20 mouse cellular contexts compared by ENCODE assay signal in genomic region chr9:41429711-41430390, GRCm38 (mm10).
DNase-seq lines count a peak whose midpoint lies in the region; ATAC-seq lines count a peak whose summit lies in the region.
"Had no signal": no experiment of that assay in that cellular context is flagged by ENCODE, and none has a peak within 500 bp of the region (broad histone marks: within the 10 kb centered on the region; RNA-seq: fewer than 3 reads in every experiment).

No protein-coding gene starts in this region.

- peaks cover 9% of the 10 kb centered on the region; the same call in 1 of the 2 replicates for H3K4me1 ChIP-seq in embryonic facial prominence, embryonic 13.5 days
- H3K4me1 ChIP-seq in embryonic facial prominence, embryonic 10.5 days: peaks cover 11% of the 10 kb centered on the region
- peaks cover 4% of the 10 kb centered on the region; the same call in 1 of the 2 replicates for H3K4me1 ChIP-seq in forebrain, embryonic 11.5 days (replicated peaks; ENCODE audit: control insufficient read depth, insufficient read depth, low read length)
- peaks cover 29% of the 10 kb centered on the region for H3K4me1 ChIP-seq in hindbrain, embryonic 13.5 days (replicated peaks)
- H3K4me1 ChIP-seq in midbrain, embryonic 15.5 days: peaks cover 27% of the 10 kb centered on the region
- H3K4me1 ChIP-seq: heart, embryonic 15.5 days; limb, embryonic 13.5 days; liver, embryonic 15.5 days; stomach, embryonic 15.5 days had no signal

- no peak overlapping the region for H3K4me3 ChIP-seq in embryonic facial prominence, embryonic 13.5 days
- H3K4me3 ChIP-seq in embryonic facial prominence, embryonic 10.5 days: no peak overlapping the region
- H3K4me3 ChIP-seq in forebrain, embryonic 11.5 days (ENCODE audit: low read depth, low read length): no peak overlapping the region
- H3K4me3 ChIP-seq in hindbrain, embryonic 13.5 days: no peak overlapping the region
- no peak overlapping the region for H3K4me3 ChIP-seq in midbrain, embryonic 15.5 days
- H3K4me3 ChIP-seq: heart, embryonic 15.5 days; layer of hippocampus, adult 2 months; left cerebral cortex, adult 2 months; limb, embryonic 13.5 days; liver, embryonic 15.5 days; stomach, embryonic 15.5 days had no signal

- H3K36me3 ChIP-seq in embryonic facial prominence, embryonic 13.5 days: no peaks in the 10 kb centered on the region
- 0 out of 2 replicates have a peak, but pooled peaks cover 2% of the 10 kb centered on the region for H3K36me3 ChIP-seq in embryonic facial prominence, embryonic 10.5 days (replicated peaks)
- H3K36me3 ChIP-seq in forebrain, embryonic 11.5 days (ENCODE audit: control insufficient read depth, insufficient read depth, low read length): no peaks in the 10 kb centered on the region
- H3K36me3 ChIP-seq in hindbrain, embryonic 13.5 days: peaks cover 17% of the 10 kb centered on the region
- H3K36me3 ChIP-seq in midbrain, embryonic 15.5 days (replicated peaks): no peaks in the 10 kb centered on the region; the same call in 1 of the 2 replicates
- H3K36me3 ChIP-seq: heart, embryonic 15.5 days; limb, embryonic 13.5 days; liver, embryonic 15.5 days; stomach, embryonic 15.5 days had no signal

- no peaks in the 10 kb centered on the region for H3K27me3 ChIP-seq in embryonic facial prominence, embryonic 13.5 days
- H3K27me3 ChIP-seq in embryonic facial prominence, embryonic 10.5 days (replicated peaks; ENCODE audit: low read depth, poor library complexity, severe bottlenecking): no peaks in the 10 kb centered on the region
- no peaks in the 10 kb centered on the region for H3K27me3 ChIP-seq in forebrain, embryonic 11.5 days (ENCODE audit: control insufficient read depth, insufficient read depth, low read length)
- H3K27me3 ChIP-seq in hindbrain, embryonic 13.5 days: no peaks in the 10 kb centered on the region
- H3K27me3 ChIP-seq in midbrain, embryonic 15.5 days (replicated peaks): no peaks in the 10 kb centered on the region
- H3K27me3 ChIP-seq: CH12.LX; heart, embryonic 15.5 days; limb, embryonic 13.5 days; liver, embryonic 15.5 days; stomach, embryonic 15.5 days had no signal

- 70% methylated on average over 10 of the region's 10 CpGs for WGBS in embryonic facial prominence, embryonic 13.5 days
- 76% methylated on average over 10 of the region's 10 CpGs for WGBS in embryonic facial prominence, embryonic 10.5 days
- WGBS in forebrain, embryonic 11.5 days: 44% methylated on average over 10 of the region's 10 CpGs
- WGBS in hindbrain, embryonic 13.5 days: 34% methylated on average over 10 of the region's 10 CpGs
- WGBS in midbrain, embryonic 15.5 days: 20% methylated on average over 10 of the region's 10 CpGs

- no peak for ATAC-seq in embryonic facial prominence, embryonic 13.5 days (ENCODE audit: insufficient number of reproducible peaks, insufficient read depth, low FRiP score, low TSS enrichment, low read depth)
- peak; percentile 74 for ATAC-seq in forebrain, embryonic 11.5 days (replicated peaks; ENCODE audit: low FRiP score)
- ATAC-seq in hindbrain, embryonic 13.5 days (ENCODE audit: low FRiP score): no peak
- peak; percentile 40; the same call in 1 of the 2 replicates for ATAC-seq in midbrain, embryonic 15.5 days (replicated peaks)

- H3K4me2 ChIP-seq in embryonic facial prominence, embryonic 13.5 days: no peak overlapping the region
- H3K4me2 ChIP-seq in forebrain, embryonic 11.5 days (ENCODE audit: low read depth, low read length, severe bottlenecking): no peak overlapping the region
- no peak overlapping the region for H3K4me2 ChIP-seq in hindbrain, embryonic 13.5 days
- H3K4me2 ChIP-seq in midbrain, embryonic 15.5 days: no peak overlapping the region
- H3K4me2 ChIP-seq: heart, embryonic 15.5 days; limb, embryonic 13.5 days; liver, embryonic 15.5 days; stomach, embryonic 15.5 days had no signal

- DNase-seq in embryonic facial prominence, embryonic 10.5 days (ENCODE audit: low spot score): no peak
- no peak for DNase-seq in forebrain, embryonic 11.5 days (ENCODE audit: low spot score)
- DNase-seq in cerebellum, adult 11-12 months: no peak
- DNase-seq in spleen, postnatal 36 days (ENCODE audit: low spot score in 2 of 2): no peak
- DNase-seq in kidney, adult 9 months: no peak
- DNase-seq: adrenal gland, postnatal 36 days; cerebellum, postnatal 10 days; embryo, embryonic 11 days; thymus, postnatal 25 days had no signal

- H3K27ac ChIP-seq in embryonic facial prominence, embryonic 13.5 days: 0 out of 2 replicates have a peak overlapping the region, but pooled peaks have one; percentile 17
- H3K27ac ChIP-seq in embryonic facial prominence, embryonic 10.5 days (replicated peaks): no peak overlapping the region
- H3K27ac ChIP-seq in forebrain, embryonic 11.5 days (ENCODE audit: low read depth, low read length): peak overlapping the region; percentile 57; the same call in 1 of the 2 replicates
- peak overlapping the region; percentile 66 for H3K27ac ChIP-seq in hindbrain, embryonic 13.5 days
- H3K27ac ChIP-seq in midbrain, embryonic 15.5 days: peak overlapping the region; percentile 69
- H3K27ac ChIP-seq: heart, embryonic 15.5 days; layer of hippocampus, adult 2 months; left cerebral cortex, adult 2 months; limb, embryonic 13.5 days; liver, embryonic 15.5 days; macrophage; stomach, embryonic 15.5 days had no signal

- H3K9ac ChIP-seq in embryonic facial prominence, embryonic 13.5 days: no peak overlapping the region
- H3K9ac ChIP-seq in forebrain, embryonic 11.5 days (ENCODE audit: low read length): no peak overlapping the region
- no peak overlapping the region for H3K9ac ChIP-seq in hindbrain, embryonic 13.5 days
- H3K9ac ChIP-seq in midbrain, embryonic 15.5 days: no peak overlapping the region
- H3K9ac ChIP-seq: heart, embryonic 15.5 days; limb, embryonic 13.5 days; liver, embryonic 15.5 days; stomach, embryonic 15.5 days had no signal

- no peaks in the 10 kb centered on the region for H3K9me3 ChIP-seq in embryonic facial prominence, embryonic 13.5 days
- H3K9me3 ChIP-seq in embryonic facial prominence, embryonic 10.5 days: no peaks in the 10 kb centered on the region
- no peaks in the 10 kb centered on the region for H3K9me3 ChIP-seq in forebrain, embryonic 11.5 days (ENCODE audit: control insufficient read depth, low read length)
- H3K9me3 ChIP-seq in hindbrain, embryonic 13.5 days: no peaks in the 10 kb centered on the region
- no peaks in the 10 kb centered on the region for H3K9me3 ChIP-seq in midbrain, embryonic 15.5 days
- H3K9me3 ChIP-seq: heart, embryonic 15.5 days; limb, embryonic 13.5 days; liver, embryonic 15.5 days; stomach, embryonic 15.5 days had no signal

Comparison
In these comparisons a context has a peak if more than half of its experiments do, and no peak if none do; other contexts are left out.
1. ATAC-seq: peak in forebrain, embryonic 11.5 days (single experiment) and midbrain, embryonic 15.5 days (single experiment); none in embryonic facial prominence, embryonic 13.5 days (single experiment) and hindbrain, embryonic 13.5 days (single experiment).